Mouse (Mus musculus): ENCODE measurements around the gene Erg28. TPM values are rescaled to one million over a fixed set of nuclear protein-coding genes. Genes with fewer than 3 reads are reported as not detected.

Gene Erg28
- total and polyA plus RNA-seq, 2 experiments: 90.1 to 130 TPM

DNA sequence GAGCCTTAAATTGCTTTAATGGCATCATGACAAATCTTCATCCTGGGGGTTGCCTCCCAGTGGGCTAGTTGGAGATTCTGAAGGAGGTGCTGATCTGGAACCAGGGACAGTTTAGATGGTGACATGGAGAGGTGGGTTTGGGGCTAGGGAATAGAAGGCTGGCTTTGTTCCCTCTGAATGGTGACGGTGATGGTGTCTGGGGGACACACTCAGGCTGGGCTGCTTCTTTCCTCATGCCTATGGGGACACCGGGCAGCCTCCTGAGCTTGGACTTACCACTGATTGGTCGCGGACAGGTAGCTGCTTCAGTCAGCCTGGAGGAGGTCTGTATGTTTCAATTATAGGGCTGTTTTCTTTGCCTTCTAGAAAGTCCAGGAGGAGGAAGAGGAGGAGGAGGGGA, 12.7 kb downstream of the Erg28 start:
- H3K4me3 ChIP-seq (ENCODE audit: insufficient read depth, low read depth, low read length): no peak overlapping the region
- no peak overlapping the region for H3K9ac ChIP-seq (ENCODE audit: low read depth, low read length)
- TF ChIP-seq POLR2A (IDR thresholded peaks at IDR 0.05; ENCODE audit: extremely low read depth, insufficient read depth, low read length): no peak
- no peak for TF ChIP-seq CTCF (IDR thresholded peaks at IDR 0.05; ENCODE audit: low read depth, low read length)
- WGBS: 94% methylated on average over 4 of the region's 4 CpGs
- DNase-seq (ENCODE audit: extremely low read depth, low read depth, low spot score): no peak
- no peaks in the 10 kb centered on the region for H3K27me3 ChIP-seq (ENCODE audit: control insufficient read depth, insufficient read depth, low read length)
- H3K4me1 ChIP-seq (ENCODE audit: control insufficient read depth, insufficient read depth, low read length): peaks cover 10% of the 10 kb centered on the region
- H3K36me3 ChIP-seq (ENCODE audit: control insufficient read depth, insufficient read depth, low read length): peaks cover 23% of the 10 kb centered on the region
- H3K27ac ChIP-seq (replicated peaks; ENCODE audit: insufficient read depth, low read depth, low read length): no peak overlapping the region
- no peaks in the 10 kb centered on the region for H3K79me2 ChIP-seq (ENCODE audit: control insufficient read depth, insufficient read depth, low read length)

DNA sequence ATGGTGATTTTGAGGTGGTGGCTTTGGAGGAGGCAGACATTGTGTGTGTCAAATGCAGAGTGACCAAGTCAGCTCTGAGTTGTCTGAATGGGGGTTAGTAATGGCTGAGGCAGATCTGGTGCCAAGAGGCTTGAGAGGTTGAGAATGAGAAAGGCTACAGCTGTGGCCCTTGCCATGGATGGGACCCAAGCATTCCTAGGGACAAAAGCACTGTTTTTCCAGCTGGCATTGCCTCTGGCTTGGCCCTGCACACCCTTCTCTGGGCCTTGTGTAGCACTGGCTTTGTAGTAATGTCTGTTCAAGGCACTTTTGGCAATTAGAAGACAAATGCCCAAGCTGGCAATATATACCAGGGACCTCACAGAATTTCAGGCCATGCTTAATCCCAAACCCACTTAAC, 13.4 kb downstream of the Erg28 start:
- Histone ChIP-seq H3K79me2 (ENCODE audit: control insufficient read depth, insufficient read depth, low read length) (no peaks in the 10 kb centered on the region), H3K27ac (replicated peaks; ENCODE audit: insufficient read depth, low read depth, low read length) (no peak overlapping the region), H3K4me3 (ENCODE audit: insufficient read depth, low read depth, low read length) (no peak overlapping the region), H3K9ac (ENCODE audit: low read depth, low read length) (no peak overlapping the region), H3K36me3 (ENCODE audit: control insufficient read depth, insufficient read depth, low read length) (peaks cover 16% of the 10 kb centered on the region), H3K4me1 (ENCODE audit: control insufficient read depth, insufficient read depth, low read length) (peaks cover 10% of the 10 kb centered on the region), H3K27me3 (ENCODE audit: control insufficient read depth, insufficient read depth, low read length) (no peaks in the 10 kb centered on the region)
- no peak for TF ChIP-seq POLR2A (IDR thresholded peaks at IDR 0.05; ENCODE audit: extremely low read depth, insufficient read depth, low read length)
- no peak for TF ChIP-seq CTCF (IDR thresholded peaks at IDR 0.05; ENCODE audit: low read depth, low read length)
- DNase-seq (ENCODE audit: extremely low read depth, low read depth, low spot score): peak; percentile 26

DNA sequence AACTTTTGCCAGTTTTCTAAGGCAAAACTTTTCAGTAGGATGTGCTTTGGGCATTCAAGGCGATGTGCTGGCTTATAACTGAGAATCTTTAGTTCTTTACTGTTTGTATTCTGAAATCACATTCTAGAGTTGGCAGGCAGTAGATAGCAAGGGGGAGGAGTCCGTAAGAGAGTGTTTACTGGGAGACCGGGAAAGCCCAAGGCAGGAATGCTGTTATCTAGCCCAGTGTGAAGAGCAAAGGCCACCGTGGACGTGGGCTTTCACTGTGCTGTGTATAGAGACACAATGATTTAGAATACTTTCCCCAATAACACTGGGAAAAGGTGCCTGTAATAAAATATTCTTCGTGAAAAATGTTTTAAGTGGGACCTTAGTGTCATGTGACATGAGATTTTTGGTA, 14.6 kb downstream of the Erg28 start:
- H3K27ac ChIP-seq (replicated peaks; ENCODE audit: insufficient read depth, low read depth, low read length): no peak overlapping the region
- no peaks in the 10 kb centered on the region for H3K79me2 ChIP-seq (ENCODE audit: control insufficient read depth, insufficient read depth, low read length)
- H3K36me3 ChIP-seq (ENCODE audit: control insufficient read depth, insufficient read depth, low read length): peaks cover 8% of the 10 kb centered on the region
- 10% methylated on average over 6 of the region's 6 CpGs for WGBS
- no peaks in the 10 kb centered on the region for H3K27me3 ChIP-seq (ENCODE audit: control insufficient read depth, insufficient read depth, low read length)
- DNase-seq (ENCODE audit: extremely low read depth, low read depth, low spot score): peak; percentile 88
- H3K4me1 ChIP-seq (ENCODE audit: control insufficient read depth, insufficient read depth, low read length): peaks cover 10% of the 10 kb centered on the region
- TF ChIP-seq CTCF (IDR thresholded peaks at IDR 0.05; ENCODE audit: low read depth, low read length) (no peak), POLR2A (IDR thresholded peaks at IDR 0.05; ENCODE audit: extremely low read depth, insufficient read depth, low read length) (no peak)
- H3K9ac ChIP-seq (ENCODE audit: low read depth, low read length): no peak overlapping the region
- no peak overlapping the region for H3K4me3 ChIP-seq (ENCODE audit: insufficient read depth, low read depth, low read length)

DNA sequence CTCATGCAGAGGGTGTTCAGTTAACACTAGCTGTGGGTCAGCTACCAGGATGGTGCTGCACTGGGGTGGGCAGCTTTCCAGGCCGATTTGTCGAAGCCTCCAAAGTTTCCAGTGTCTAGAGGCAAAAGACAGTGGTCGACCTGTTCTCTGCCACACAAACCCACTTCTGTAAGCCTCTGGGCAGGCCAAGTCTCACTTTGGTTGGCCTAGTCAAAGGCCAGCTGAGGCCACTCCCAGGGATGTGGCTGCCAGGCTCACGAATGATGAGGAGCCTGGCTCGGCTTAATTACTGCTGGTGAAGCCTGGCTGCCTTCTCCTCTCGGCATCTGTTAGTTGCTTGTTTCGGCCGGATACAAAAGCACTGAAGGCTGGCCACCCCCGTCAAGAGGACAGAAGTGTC, 24.3 kb downstream of the Erg28 start:
- H3K4me1 ChIP-seq (ENCODE audit: control insufficient read depth, insufficient read depth, low read length): no peaks in the 10 kb centered on the region
- no peak overlapping the region for H3K9ac ChIP-seq (ENCODE audit: low read depth, low read length)
- no peaks in the 10 kb centered on the region for H3K79me2 ChIP-seq (ENCODE audit: control insufficient read depth, insufficient read depth, low read length)
- TF ChIP-seq POLR2A (IDR thresholded peaks at IDR 0.05; ENCODE audit: extremely low read depth, insufficient read depth, low read length): no peak
- no peak for TF ChIP-seq CTCF (IDR thresholded peaks at IDR 0.05; ENCODE audit: low read depth, low read length)
- H3K27me3 ChIP-seq (ENCODE audit: control insufficient read depth, insufficient read depth, low read length): no peaks in the 10 kb centered on the region
- no peak overlapping the region for H3K27ac ChIP-seq (replicated peaks; ENCODE audit: insufficient read depth, low read depth, low read length)
- 79% methylated on average over 9 of the region's 9 CpGs for WGBS
- no peak for DNase-seq (ENCODE audit: extremely low read depth, low read depth, low spot score)
- H3K4me3 ChIP-seq (ENCODE audit: insufficient read depth, low read depth, low read length): no peak overlapping the region
- H3K36me3 ChIP-seq (ENCODE audit: control insufficient read depth, insufficient read depth, low read length): no peaks in the 10 kb centered on the region

DNA sequence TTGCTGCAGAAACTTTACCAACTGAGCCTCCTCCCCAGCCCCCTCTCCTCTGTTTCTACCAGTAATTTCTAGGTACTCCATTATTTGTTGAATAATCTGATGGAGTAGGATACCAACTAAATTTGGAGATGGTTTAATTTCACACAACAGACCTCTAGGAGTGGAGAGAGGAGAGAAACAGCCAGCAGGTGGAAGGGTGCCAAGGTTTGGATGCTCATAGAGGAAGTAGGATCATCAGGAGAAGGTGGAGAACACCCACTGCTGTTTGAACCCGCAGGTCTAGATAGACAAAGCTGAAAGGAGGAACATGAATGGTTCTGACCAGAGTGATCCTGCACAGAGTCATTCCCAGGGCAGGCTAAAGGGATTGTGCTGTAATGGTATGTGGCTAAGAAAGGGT, 28.8 kb downstream of the Erg28 start:
- no peak overlapping the region for H3K4me3 ChIP-seq (ENCODE audit: insufficient read depth, low read depth, low read length)

DNA sequence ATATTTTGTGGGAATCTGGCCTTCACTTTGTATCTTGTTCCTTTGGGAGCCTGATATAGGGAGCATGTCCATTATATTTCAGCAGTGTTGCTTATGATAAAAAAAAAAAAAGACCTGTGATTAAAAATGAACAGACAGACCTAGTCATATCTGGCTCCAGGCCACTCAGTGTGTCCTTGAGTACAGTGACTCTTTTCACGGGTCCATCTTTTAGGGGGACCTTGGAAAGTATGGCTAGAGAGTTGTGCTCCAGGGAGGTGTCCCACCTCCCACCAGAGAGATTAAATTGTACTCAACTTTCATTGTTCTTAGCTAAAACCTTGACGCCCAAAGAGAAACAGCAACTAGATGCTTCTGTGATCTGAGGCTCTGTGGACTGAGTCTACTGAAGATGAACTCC, 30.3 kb downstream of the Erg28 start:
- no peak for DNase-seq (ENCODE audit: extremely low read depth, low read depth, low spot score)
- 82% methylated on average over 2 of the region's 2 CpGs for WGBS
- H3K4me1 ChIP-seq (ENCODE audit: control insufficient read depth, insufficient read depth, low read length): no peaks in the 10 kb centered on the region
- H3K27ac ChIP-seq (replicated peaks; ENCODE audit: insufficient read depth, low read depth, low read length): no peak overlapping the region
- no peak overlapping the region for H3K9ac ChIP-seq (ENCODE audit: low read depth, low read length)
- no peaks in the 10 kb centered on the region for H3K36me3 ChIP-seq (ENCODE audit: control insufficient read depth, insufficient read depth, low read length)
- no peak overlapping the region for H3K4me3 ChIP-seq (ENCODE audit: insufficient read depth, low read depth, low read length)
- H3K79me2 ChIP-seq (ENCODE audit: control insufficient read depth, insufficient read depth, low read length): no peaks in the 10 kb centered on the region
- TF ChIP-seq CTCF (IDR thresholded peaks at IDR 0.05; ENCODE audit: low read depth, low read length): no peak
- TF ChIP-seq POLR2A (IDR thresholded peaks at IDR 0.05; ENCODE audit: extremely low read depth, insufficient read depth, low read length): no peak
- H3K27me3 ChIP-seq (ENCODE audit: control insufficient read depth, insufficient read depth, low read length): no peaks in the 10 kb centered on the region

More for the DNA sequence above, 28.8 kb downstream of the Erg28 start:
- H3K27me3 ChIP-seq (ENCODE audit: control insufficient read depth, insufficient read depth, low read length): no peaks in the 10 kb centered on the region
- 58% methylated on average over 1 of the region's 1 CpGs for WGBS
- H3K27ac ChIP-seq (replicated peaks; ENCODE audit: insufficient read depth, low read depth, low read length): no peak overlapping the region
- TF ChIP-seq CTCF (IDR thresholded peaks at IDR 0.05; ENCODE audit: low read depth, low read length) (no peak), POLR2A (IDR thresholded peaks at IDR 0.05; ENCODE audit: extremely low read depth, insufficient read depth, low read length) (no peak)
- H3K79me2 ChIP-seq (ENCODE audit: control insufficient read depth, insufficient read depth, low read length): no peaks in the 10 kb centered on the region
- DNase-seq (ENCODE audit: extremely low read depth, low read depth, low spot score): no peak
- H3K9ac ChIP-seq (ENCODE audit: low read depth, low read length): no peak overlapping the region
- H3K36me3 ChIP-seq (ENCODE audit: control insufficient read depth, insufficient read depth, low read length): no peaks in the 10 kb centered on the region
- no peaks in the 10 kb centered on the region for H3K4me1 ChIP-seq (ENCODE audit: control insufficient read depth, insufficient read depth, low read length)
